Mouse (Mus musculus) heart, embryonic 13.5 days (tissue): ENCODE measurements at regions not wholly inside any gene's neighbourhood (a gene's known extent, or its start where the extent isn't known, plus 50 kb on each side); places are given as distances from the start of the nearest gene placed in this dataset.
"Not testable (repeated sequence)": the region's sequence is repeated elsewhere in the genome, so short reads cannot be mapped to it uniquely, and the experiment has no call there.

Experiments
- ATAC-seq: fragments of 200-750 bp; cut with Nextera tagmentation; 2 replicates; pipeline ENCODE4 v1.8.0; 2017; ENCODE audit warnings: moderate TSS enrichment; ENCODE audit not compliant: insufficient number of reproducible peaks, low FRiP score, low TSS enrichment; ENCODE audit errors: extremely low read depth
- H3K27ac ChIP-seq: fragments of 300-500 bp; sonication (generic); replicated peaks from 2 replicates; pipeline ENCODE4 v1.5.1; 2015; ENCODE audit warnings: moderate library complexity, mild to moderate bottlenecking, inconsistent platforms
- H3K27me3 ChIP-seq: fragments of 300-500 bp; sonication (generic); replicated peaks from 2 replicates; pipeline ENCODE4 v1.6.1; 2015; ENCODE audit warnings: mild to moderate bottlenecking, inconsistent platforms
- H3K36me3 ChIP-seq: fragments of 300-500 bp; sonication (generic); 2 replicates; pipeline ENCODE4 v1.6.1; 2015; ENCODE audit warnings: mild to moderate bottlenecking, inconsistent platforms
- H3K4me1 ChIP-seq: fragments of 300-500 bp; sonication (generic); 2 replicates; pipeline ENCODE4 v1.6.1; 2015; ENCODE audit warnings: inconsistent platforms
- H3K4me2 ChIP-seq: fragments of 300-500 bp; sonication (generic); 2 replicates; pipeline ENCODE4 v1.6.1; 2015; ENCODE audit warnings: inconsistent platforms, mild to moderate bottlenecking, moderate library complexity
- H3K4me3 ChIP-seq: fragments of 300-500 bp; sonication (generic); 2 replicates; pipeline ENCODE4 v1.5.1; 2015; ENCODE audit warnings: moderate library complexity, mild to moderate bottlenecking, inconsistent platforms
- H3K9ac ChIP-seq: fragments of 300-500 bp; sonication (generic); 2 replicates; pipeline ENCODE4 v1.6.1; 2015; ENCODE audit warnings: inconsistent platforms, mild to moderate bottlenecking, moderate library complexity
- H3K9me3 ChIP-seq: fragments of 300-500 bp; sonication (generic); 2 replicates; pipeline ENCODE4 v1.6.1; 2016; ENCODE audit warnings: inconsistent platforms
- WGBS: fragments of 180-500 bp; shearing (Covaris S2); methylation state at CpG from one replicate; pipeline ENCODE4 v1.1.7; 2015; ENCODE audit warnings: mixed read lengths; 5-methylcytosine and 5-hydroxymethylcytosine counted together

DNA sequence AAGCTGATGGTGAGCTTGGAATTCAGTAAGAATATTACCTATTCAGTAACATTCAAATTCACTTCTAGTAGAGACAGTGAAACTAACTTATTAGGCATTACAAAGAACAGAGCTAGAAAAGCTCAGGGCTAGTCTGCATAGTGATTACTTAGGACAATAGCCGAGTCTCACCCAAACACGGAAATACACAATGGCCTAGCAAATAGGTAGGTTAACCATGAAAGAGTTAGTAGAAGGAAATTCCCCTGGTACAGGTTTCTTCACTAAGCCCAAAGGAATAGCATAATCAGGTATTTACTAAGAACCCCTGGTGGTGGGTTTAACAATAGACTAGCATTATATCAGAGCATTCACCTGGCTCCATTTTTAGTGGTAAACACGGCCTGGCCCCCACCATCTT lies 306.7 kb upstream of the Ell2 start:
- H3K27me3 ChIP-seq, H3K9ac ChIP-seq, ATAC-seq, H3K36me3 ChIP-seq, H3K9me3 ChIP-seq, H3K27ac ChIP-seq, H3K4me2 ChIP-seq, H3K4me1 ChIP-seq, H3K4me3 ChIP-seq: not testable (repeated sequence)
- WGBS: 84% methylated on average over 3 of the region's 3 CpGs

DNA sequence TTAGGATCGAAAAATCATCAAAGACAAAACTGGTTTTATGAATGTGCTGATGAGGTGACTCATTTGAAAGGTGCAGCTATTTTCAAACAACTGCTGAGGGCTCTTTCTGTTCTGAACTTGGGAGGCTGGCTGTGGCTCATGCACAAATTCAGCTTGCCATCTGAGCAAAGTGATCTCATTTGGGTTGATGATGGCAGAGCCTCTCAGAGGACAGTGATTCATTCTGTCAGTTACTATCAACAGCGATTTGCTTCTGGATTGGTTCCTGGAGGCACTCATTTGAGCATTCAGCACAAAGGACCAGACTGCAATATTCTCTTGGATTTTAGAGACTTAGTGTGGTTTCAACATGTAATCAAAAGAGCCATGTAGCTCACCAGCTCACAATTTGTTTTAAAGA lies 285.8 kb upstream of the Ell2 start:
- Histone ChIP-seq H3K4me2 (no peak overlapping the region), H3K4me3 (no peak overlapping the region), H3K36me3 (no peaks in the 10 kb centered on the region), H3K27ac (no peak overlapping the region), H3K4me1 (no peaks in the 10 kb centered on the region), H3K27me3 (no peaks in the 10 kb centered on the region), H3K9me3 (no peaks in the 10 kb centered on the region), H3K9ac (no peak overlapping the region)
- 61% methylated on average over 2 of the region's 2 CpGs for WGBS
- no peak for ATAC-seq

- no peaks in the 10 kb centered on the region for H3K27me3 ChIP-seq
- 69% methylated on average over 3 of the region's 3 CpGs for WGBS
- no peaks in the 10 kb centered on the region for H3K4me1 ChIP-seq
- no peak overlapping the region for H3K4me3 ChIP-seq
- H3K4me2 ChIP-seq: no peak overlapping the region
- no peak overlapping the region for H3K27ac ChIP-seq
- no peaks in the 10 kb centered on the region for H3K9me3 ChIP-seq
- no peaks in the 10 kb centered on the region for H3K36me3 ChIP-seq
- H3K9ac ChIP-seq: no peak overlapping the region
- no peak for ATAC-seq
Measured at GRCm38 (mm10) chr13:75426971-75427370, 279.6 kb upstream of the Ell2 start.

- Histone ChIP-seq H3K4me1 (no peaks in the 10 kb centered on the region), H3K4me2 (no peak overlapping the region), H3K27me3 (no peaks in the 10 kb centered on the region), H3K4me3 (no peak overlapping the region), H3K27ac (no peak overlapping the region), H3K9me3 (no peaks in the 10 kb centered on the region; the same call in 1 of the 2 replicates), H3K9ac (no peak overlapping the region), H3K36me3 (no peaks in the 10 kb centered on the region)
- WGBS: 57% methylated on average over 2 of the region's 2 CpGs
- ATAC-seq: no peak
Measured at GRCm38 (mm10) chr13:75439170-75439569, 267.4 kb upstream of the Ell2 start.

DNA sequence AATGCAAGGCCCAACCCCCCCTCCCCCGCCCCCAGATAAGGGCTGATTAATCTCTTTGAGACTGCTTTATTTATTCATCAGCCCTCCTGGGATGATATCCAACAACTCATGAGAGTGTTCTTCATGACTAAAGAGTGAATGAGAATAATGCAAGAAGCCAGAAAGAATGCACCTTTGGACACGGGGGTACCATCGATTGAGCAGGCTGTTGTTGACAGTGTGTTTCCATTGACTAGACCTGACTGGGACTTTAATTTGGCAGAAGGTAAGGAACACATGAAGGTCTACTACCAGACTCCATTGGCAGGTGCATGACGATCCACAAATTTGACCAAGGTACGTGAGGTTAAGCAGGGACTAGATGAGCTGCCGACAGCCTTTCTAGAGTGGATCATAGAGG lies 266.5 kb upstream of the Ell2 start:
- Histone ChIP-seq H3K36me3 (no peaks in the 10 kb centered on the region), H3K9ac (no peak overlapping the region), H3K27ac (no peak overlapping the region), H3K9me3 (no peaks in the 10 kb centered on the region; the same call in 1 of the 2 replicates), H3K4me3 (no peak overlapping the region), H3K27me3 (no peaks in the 10 kb centered on the region), H3K4me2 (no peak overlapping the region), H3K4me1 (no peaks in the 10 kb centered on the region)
- no peak for ATAC-seq
- 83% methylated on average over 6 of the region's 6 CpGs for WGBS

- 50% methylated on average over 1 of the region's 1 CpGs for WGBS
- Histone ChIP-seq H3K36me3 (no peaks in the 10 kb centered on the region), H3K9ac (no peak overlapping the region), H3K27ac (no peak overlapping the region), H3K4me3 (no peak overlapping the region), H3K9me3 (no peaks in the 10 kb centered on the region), H3K4me1 (no peaks in the 10 kb centered on the region), H3K4me2 (no peak overlapping the region), H3K27me3 (no peaks in the 10 kb centered on the region)
- no peak for ATAC-seq
Measured at GRCm38 (mm10) chr13:75460335-75460878, 246.2 kb upstream of the Ell2 start.

DNA sequence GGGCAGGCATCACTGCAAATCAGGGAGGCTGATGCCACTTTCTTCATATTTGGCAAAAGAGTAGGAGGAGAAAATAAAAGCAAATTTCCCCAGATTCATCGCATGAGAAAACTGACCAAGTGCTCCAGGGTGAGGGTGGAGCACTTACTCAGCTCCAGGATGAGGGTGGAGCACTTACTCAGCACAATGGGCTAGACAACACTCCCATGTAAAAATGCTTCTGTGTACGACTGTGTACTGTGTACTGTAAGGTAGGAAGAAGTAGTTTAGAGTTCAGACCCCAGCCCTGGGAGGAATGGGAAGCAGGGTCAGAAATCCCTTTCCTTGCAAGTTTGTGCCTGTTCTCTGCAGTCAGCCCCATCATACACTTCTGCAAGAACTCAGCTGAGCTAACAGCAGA lies 245.3 kb upstream of the Ell2 start:
- no peak overlapping the region for H3K4me2 ChIP-seq
- H3K27ac ChIP-seq: no peak overlapping the region
- H3K9me3 ChIP-seq: no peaks in the 10 kb centered on the region
- H3K9ac ChIP-seq: no peak overlapping the region
- 49% methylated on average over 2 of the region's 2 CpGs for WGBS
- H3K36me3 ChIP-seq: no peaks in the 10 kb centered on the region
- no peaks in the 10 kb centered on the region for H3K27me3 ChIP-seq
- ATAC-seq: no peak
- H3K4me3 ChIP-seq: no peak overlapping the region
- no peaks in the 10 kb centered on the region for H3K4me1 ChIP-seq

GRCm38 (mm10) chr13:75467225-75467624 lies 239.3 kb upstream of the Ell2 start:
- no peak overlapping the region for H3K4me2 ChIP-seq
- H3K27me3 ChIP-seq: no peaks in the 10 kb centered on the region
- 91% methylated on average over 2 of the region's 2 CpGs for WGBS
- H3K4me3 ChIP-seq: no peak overlapping the region
- ATAC-seq: no peak
- no peak overlapping the region for H3K9ac ChIP-seq
- H3K4me1 ChIP-seq: no peaks in the 10 kb centered on the region
- H3K36me3 ChIP-seq: no peaks in the 10 kb centered on the region
- no peak overlapping the region for H3K27ac ChIP-seq
- H3K9me3 ChIP-seq: no peaks in the 10 kb centered on the region

- Histone ChIP-seq H3K9ac (no peak overlapping the region), H3K4me1 (no peaks in the 10 kb centered on the region), H3K4me3 (no peak overlapping the region), H3K9me3 (no peaks in the 10 kb centered on the region), H3K4me2 (no peak overlapping the region), H3K27me3 (no peaks in the 10 kb centered on the region), H3K36me3 (no peaks in the 10 kb centered on the region), H3K27ac (no peak overlapping the region)
- ATAC-seq: no peak
- 69% methylated on average over 1 of the region's 1 CpGs for WGBS
Measured at GRCm38 (mm10) chr13:75475828-75476597, 230.5 kb upstream of the Ell2 start.

DNA sequence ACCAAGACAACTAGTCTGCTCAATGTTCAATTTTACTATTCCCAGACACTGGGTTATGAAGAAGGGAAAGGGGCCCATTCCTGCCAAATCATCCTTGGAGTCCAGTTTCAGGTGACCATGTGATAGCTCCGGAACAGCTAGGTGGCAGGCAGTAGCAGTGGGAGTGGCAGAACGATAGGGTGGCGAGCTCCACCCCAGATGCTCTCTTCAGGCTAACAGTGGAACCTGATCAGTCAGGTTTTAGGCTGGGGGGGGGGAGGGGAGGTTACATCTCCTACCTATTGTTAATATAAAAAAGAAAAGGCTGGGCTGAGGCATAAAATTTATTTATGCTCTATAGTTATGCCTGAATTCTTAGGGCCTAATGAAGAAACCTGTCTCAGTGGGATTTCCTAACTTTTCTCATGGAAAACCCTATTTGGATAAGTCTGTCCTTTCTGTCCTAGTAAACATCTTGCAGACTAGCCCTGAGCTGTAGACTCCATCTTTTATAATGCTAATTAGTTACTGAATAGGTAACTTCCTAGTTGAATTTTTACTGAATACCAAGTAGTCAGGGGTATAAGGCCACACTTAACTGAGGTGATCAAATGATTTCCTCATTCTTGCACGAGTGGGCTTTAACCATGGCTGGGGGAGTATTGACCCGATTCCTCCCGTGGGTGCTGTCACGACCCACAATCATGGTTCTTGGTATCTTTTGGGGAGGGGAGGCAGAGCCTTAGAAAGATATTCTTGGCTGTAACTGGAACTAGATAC lies 223.2 kb upstream of the Ell2 start:
- not testable (repeated sequence) for H3K36me3 ChIP-seq
- WGBS: 76% methylated on average over 7 of the region's 7 CpGs

DNA sequence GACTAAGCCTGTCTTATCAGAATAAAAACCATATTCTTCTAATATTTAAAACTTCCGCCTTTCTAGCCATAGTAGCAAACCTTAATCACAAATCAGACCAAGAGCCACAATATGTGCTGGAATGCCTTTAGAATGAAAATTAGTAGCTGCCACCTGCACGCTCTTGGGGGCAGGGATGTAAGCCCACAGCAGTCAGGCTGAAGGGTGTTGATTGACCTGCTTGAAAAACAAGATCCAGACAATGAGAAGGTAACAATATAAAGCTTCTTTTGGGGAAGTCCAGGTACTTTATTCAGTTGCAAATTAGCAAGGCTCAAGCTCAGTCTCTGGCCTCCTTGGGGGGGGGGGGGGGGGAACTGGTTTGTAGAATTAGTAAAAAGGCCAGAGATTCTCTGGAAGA lies 222.3 kb upstream of the Ell2 start:
- not testable (repeated sequence) for H3K9ac ChIP-seq, H3K36me3 ChIP-seq, H3K9me3 ChIP-seq, H3K4me1 ChIP-seq, H3K4me3 ChIP-seq, H3K4me2 ChIP-seq, H3K27ac ChIP-seq, ATAC-seq, H3K27me3 ChIP-seq
- 64% methylated on average over 2 of the region's 2 CpGs for WGBS

More for the DNA sequence above, 223.2 kb upstream of the Ell2 start:
- H3K27me3 ChIP-seq, H3K9me3 ChIP-seq, H3K9ac ChIP-seq, H3K27ac ChIP-seq, H3K4me2 ChIP-seq, ATAC-seq, H3K4me3 ChIP-seq, H3K4me1 ChIP-seq: not testable (repeated sequence)
